Mouse (Mus musculus) splenic B cell, adult 2 months (primary cell): ENCODE results near the gene Fstl4.

ENCODE experiments used
- DNase-seq: peaks from one replicate; pipeline ENCODE4 v3.0.0-alpha.2; 2011; ENCODE audit warnings: low read depth, low spot score
- H3K27me3 ChIP-seq: 2 replicates; pipeline ENCODE4 v1.6.1; 2012; ENCODE audit warnings: mild to moderate bottlenecking, low read length, moderate library complexity, mixed read lengths; ENCODE audit not compliant: control insufficient read depth, poor library complexity, insufficient read depth, severe bottlenecking
- H3K36me3 ChIP-seq: 2 replicates; pipeline ENCODE4 v1.6.1; 2012; ENCODE audit warnings: mild to moderate bottlenecking, low read length, moderate library complexity, mixed read lengths; ENCODE audit not compliant: control insufficient read depth, poor library complexity, insufficient read depth, severe bottlenecking

The Fstl4 gene

DNA sequence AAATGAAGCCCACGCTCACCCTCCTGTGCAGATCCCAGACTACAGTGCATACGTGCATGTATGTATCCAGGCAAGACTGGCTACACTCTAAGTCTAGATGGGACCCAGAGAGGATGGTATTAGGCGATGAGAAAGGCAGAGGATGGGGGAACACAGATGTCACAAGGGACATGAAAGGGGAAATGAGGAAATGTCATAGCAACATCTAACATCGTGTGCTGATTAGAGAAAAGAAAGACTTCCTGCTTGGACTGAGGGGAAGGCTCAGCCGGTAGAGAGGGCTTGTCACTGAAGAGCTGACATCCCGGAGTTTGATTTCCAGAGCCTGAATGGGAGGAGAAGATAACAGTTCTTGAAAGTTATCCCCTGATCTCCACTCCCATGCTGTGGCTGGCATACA lies 150.0 kb downstream of the Fstl4 start:
- no peaks in the 10 kb centered on the region for H3K36me3 ChIP-seq
- no peaks in the 10 kb centered on the region for H3K27me3 ChIP-seq
- DNase-seq, result no peak

DNA sequence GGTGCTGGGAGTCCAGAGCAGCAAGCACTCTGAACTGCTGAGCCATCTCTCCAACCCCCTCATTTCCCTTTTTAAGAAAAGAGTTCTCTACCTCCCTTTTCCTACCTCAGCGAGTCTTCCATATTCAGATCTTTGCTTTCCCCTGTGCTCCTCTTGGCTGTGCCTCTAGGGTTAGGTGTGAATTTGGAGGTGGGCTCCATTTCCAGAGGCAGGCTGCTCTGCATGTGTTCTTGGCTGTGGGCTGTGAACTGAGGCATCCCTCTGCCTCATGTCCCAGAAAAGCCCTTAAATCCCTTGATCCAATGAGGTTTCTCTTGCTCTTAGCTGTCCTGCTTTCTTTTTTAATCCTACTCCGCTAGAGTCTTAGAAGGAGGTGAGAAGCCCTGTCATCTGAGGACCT lies 151.2 kb downstream of the Fstl4 start:
- H3K27me3 ChIP-seq, result no peaks in the 10 kb centered on the region
- DNase-seq, result no peak
- H3K36me3 ChIP-seq, result no peaks in the 10 kb centered on the region

DNA sequence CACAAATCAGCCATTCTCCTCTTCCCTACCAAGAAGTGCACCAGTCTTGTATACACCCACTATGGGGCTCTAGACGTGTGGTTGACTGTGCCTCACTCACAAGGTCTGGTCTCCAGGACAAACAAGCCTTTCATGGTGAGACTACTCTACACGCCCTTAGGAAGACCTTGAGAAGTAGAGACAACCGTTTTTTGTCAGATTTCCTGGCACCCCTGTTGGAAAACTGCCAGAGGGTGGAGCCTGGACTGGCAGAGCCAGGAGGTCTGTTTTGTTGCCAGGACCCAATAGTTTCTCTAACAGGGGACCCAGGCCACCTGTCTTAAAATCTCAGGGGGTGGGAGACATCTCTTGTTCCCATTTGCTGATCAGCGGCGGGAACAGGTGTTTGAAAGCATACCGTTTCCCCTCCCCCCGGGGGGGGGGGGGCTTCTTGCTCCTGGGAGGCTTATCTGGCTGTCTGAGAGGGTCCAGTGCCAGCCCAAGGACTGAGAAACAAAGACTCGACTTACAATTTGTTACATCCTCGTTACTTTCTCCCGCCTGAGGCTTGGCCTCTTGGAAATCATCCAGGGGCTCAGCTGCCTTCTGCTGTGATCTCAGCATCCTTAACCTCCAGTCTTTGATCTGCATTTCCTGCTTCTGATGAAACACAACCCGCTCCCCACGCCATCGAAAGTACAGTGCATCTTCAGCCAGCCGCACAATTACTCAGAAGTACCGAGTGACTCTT lies 155.0 kb downstream of the Fstl4 start:
- no peak for DNase-seq
- no peaks in the 10 kb centered on the region for H3K27me3 ChIP-seq
- H3K36me3 ChIP-seq, result no peaks in the 10 kb centered on the region

DNA sequence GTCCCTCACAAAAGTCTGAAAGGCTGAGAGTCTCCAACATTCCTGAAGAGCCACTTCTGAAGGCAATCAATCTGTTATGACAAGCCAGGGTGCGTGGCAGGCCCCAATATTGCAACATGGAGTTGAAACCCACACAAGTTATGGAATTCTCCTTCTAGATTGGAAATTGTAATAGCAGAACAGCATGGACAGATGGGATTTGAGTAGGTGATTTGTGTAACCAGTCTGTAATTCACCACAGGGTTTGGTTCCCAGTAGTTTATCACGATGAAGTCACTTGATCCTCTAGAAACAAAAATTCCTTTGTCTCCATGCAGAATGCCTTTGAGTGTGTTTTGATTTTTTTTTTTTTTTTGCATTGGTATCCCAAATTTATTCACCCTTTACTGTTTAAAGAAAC lies 159.8 kb downstream of the Fstl4 start:
- DNase-seq, result no peak
- Histone ChIP-seq H3K27me3 (no peaks in the 10 kb centered on the region), H3K36me3 (no peaks in the 10 kb centered on the region)

DNA sequence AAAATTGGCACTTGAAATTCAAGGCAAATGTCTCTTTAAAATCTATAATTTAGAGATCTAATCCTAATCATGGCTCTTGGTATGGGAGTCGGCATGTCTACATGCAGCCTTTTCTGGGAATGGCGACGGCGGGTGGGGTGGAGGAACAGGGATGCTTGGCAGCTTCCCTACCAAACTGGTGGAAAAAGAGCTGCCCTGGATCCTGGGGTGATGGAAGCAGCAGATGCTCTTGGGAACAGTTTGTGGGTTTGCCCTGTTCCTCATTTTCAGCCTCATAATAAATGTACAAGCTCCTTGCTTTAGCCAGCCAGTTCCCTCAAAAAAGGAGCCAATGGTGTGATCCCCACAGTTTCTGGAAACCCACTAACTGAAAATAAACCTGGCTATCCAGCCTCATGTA lies 163.9 kb downstream of the Fstl4 start:
- Histone ChIP-seq H3K27me3 (no peaks in the 10 kb centered on the region), H3K36me3 (no peaks in the 10 kb centered on the region)
- DNase-seq, result no peak

DNA sequence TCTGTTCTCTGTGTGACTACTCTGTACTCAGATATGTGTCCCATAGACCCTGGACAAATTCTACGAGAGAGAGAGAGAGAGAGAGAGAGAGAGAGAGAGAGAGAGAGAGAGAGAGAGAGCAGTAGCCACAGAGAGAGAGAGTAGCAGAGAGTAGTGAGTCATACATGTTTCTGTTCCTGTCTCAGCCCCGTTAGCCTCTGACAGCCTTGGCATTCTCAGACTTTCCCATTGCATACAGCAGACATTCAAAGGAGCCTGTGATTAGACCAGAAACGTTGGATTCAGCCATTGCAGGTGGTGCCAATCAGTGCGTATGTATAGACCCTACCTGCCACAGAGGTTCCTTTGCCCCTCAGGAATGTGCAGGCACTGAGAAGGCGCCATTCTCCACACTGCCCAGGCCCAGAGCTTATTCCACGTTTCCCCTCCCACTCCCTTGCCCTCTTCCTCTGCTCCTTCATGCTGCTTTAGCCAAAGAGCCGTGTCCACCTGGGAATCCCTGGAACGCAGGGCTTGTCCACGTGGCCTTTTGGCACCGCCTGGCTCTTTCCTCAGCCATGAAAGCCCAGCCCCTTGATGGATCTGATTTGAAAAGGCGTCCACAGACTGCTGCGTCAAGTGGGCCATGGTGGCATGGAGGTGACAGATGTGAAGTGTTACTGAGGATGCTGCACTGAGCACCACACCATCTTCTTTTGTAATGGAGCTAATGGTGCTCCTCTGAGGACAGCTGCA lies 175.1 kb downstream of the Fstl4 start:
- H3K27me3 ChIP-seq, result no peaks in the 10 kb centered on the region
- no peaks in the 10 kb centered on the region for H3K36me3 ChIP-seq
- DNase-seq, result no peak

DNA sequence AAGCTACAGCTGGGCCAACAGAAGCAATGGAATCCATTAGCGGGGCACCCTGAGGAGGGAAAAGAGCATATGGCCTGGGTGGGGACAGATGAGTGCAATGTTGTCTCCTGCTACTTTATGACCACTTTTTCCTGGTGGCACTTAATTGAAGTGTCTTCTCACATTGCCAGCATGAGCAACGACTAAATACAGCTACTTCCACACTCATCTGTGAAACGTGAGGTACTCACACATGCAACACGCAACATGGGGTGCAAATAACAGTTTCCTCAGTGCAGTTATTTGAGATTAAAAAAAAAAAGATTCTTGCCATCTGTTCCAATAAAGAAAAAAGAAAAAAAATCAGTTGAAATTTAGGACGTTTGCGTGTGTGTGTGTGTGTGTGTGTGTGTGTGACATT lies 178.5 kb downstream of the Fstl4 start:
- no peak for DNase-seq
- Histone ChIP-seq H3K36me3 (no peaks in the 10 kb centered on the region), H3K27me3 (no peaks in the 10 kb centered on the region)

DNA sequence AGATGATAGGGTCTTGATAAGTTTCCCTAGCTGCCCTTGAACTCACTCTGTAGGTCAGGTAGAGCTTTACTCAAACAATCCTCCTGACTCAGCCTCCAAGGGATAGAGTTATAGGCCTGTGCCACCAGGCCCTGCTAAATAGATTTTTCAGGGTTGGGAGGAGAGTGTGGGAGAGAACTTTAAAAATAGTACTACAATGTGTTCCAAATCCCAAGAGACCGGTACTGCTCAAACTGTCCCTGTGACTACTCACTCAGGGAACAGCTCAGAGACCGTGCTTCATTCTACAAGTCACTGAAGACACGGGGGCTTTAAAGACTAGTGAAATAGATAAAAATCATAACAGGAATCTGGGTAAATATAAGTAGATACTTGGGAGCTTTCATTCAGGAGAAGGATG lies 190.6 kb downstream of the Fstl4 start:
- no peaks in the 10 kb centered on the region for H3K27me3 ChIP-seq
- no peaks in the 10 kb centered on the region for H3K36me3 ChIP-seq
- no peak for DNase-seq

DNA sequence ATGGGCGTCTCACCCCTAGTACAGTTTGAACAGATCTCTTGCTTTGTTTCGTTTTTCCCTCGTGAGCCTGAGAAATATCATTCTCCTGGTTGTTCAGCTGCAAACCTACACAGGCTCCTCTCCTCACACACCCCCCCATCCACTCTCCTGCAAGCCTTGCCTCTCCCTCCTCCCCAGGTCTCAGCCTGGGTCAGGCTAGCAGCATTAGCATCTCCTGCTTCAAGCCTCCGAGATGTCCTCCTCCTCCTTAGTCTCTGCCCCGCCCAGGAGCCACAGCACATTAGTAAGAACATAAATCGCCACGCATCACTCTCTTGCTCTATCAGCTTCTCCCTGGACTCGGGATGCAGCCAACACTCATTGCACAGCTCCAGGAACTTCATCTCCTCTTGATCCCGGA lies 204.4 kb downstream of the Fstl4 start:
- H3K36me3 ChIP-seq, result no peaks in the 10 kb centered on the region
- H3K27me3 ChIP-seq, result no peaks in the 10 kb centered on the region
- no peak for DNase-seq

DNA sequence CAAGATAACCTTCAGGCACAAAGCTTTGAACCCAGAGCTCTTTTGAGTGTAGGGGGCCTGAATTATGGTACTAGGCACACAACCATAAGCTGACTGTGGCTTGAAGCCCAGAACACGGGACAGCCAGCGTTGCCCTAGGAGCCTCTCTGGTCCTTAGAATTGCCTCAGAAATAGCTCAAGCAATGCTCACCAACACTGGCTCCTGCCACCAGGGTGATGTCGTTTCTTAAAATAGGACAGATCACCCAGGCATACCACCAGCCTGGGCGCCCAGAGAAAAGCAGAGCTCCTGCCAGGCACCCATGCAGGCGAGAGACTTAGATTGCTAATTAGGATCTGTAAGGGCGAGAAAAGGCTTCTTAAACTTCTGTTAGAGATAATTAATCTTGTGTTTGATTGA lies 206.0 kb downstream of the Fstl4 start:
- DNase-seq, result no peak
- Histone ChIP-seq H3K27me3 (no peaks in the 10 kb centered on the region), H3K36me3 (no peaks in the 10 kb centered on the region)

DNA sequence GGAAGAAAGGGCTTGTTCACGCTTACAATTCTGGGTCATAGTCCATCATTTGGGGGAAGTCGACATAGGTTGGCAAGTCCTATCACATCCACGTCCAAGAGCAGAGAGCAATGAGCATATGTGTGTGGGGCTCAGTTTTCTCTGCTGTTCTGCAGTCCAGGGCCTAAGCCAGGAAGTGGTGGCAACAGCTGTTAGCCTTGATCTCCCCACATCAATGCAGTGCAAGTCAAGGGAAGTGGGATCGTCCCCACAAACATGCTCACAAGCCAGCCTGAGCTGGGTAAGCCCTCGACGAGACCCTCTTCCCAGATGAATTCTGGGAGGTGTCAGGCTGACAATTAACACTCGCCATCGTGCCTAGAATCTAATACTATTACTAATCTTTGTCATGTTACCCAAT lies 222.6 kb downstream of the Fstl4 start:
- Histone ChIP-seq H3K36me3 (no peaks in the 10 kb centered on the region), H3K27me3 (no peaks in the 10 kb centered on the region)
- DNase-seq, result no peak

DNA sequence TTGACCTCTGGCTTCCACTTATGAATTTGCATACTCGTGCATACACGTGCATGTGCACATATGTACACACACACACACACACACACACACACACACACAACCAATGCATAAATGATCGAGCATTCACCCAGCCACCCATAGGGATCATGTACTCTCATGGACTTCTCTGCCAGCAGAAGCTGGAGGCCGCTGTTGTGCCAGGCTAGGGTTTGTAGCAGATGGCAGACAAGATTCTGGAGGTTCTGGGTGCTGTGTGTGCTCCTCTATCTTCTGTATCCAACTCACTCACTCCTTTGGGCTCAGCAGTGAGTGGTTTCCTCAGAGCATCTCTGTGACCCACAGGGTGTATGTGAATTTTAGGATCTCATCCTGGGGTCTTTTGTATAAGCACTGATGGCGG lies 230.3 kb downstream of the Fstl4 start:
- DNase-seq, result no peak
- H3K27me3 ChIP-seq, result no peaks in the 10 kb centered on the region
- H3K36me3 ChIP-seq, result no peaks in the 10 kb centered on the region

DNA sequence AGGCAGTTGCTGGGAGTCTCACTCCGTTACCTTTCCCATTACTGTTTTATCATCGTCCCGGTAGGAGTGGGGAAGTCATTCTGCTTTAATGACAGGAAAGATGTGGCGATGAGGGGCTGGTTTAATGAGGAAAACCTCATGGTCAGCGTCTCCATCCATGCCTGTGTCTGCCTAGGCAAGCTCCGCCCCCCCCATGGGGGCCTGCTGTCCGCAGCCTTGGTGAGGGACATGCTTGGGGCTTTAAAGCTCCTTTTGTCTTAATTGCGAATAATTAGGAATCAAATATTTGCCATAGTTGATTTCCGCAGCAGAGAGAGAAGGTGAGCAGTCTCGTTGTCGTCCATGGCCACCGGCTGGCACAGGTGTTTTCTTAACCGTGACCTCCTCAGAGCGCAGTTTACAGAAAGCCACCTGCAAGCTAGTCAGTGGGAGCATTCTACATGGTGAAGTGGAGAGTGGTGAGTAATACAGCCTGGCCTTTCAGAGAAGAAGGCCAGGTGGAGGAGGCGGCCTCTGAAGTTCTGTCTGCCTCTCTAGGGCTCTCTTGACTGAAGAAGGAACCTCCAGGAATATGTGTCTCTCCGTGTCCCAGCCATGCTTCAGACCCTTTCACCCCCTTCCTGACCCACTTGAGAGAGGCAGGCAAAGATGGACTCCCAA lies 232.1 kb downstream of the Fstl4 start:
- no peak for DNase-seq
- no peaks in the 10 kb centered on the region for H3K27me3 ChIP-seq
- H3K36me3 ChIP-seq, result no peaks in the 10 kb centered on the region

DNA sequence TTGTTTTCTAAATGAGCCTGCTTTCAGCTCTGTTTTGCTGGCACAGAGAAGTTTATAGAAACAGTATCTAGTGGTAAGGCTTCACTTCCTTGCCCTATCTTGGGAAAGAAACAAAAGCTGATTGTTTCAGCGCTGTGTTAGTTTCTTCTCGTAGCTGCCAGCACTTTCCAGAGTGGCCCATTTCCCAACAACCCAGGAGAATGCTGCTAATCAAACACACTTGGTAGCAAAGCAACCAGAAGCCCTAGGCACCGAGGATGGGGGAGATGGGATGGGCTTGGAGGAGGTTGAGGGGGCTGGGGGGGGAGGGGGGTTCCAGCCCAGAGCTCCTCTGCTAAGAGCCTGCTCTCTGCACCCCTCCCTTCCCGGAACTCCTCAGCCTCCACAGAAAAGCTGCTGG lies 233.0 kb downstream of the Fstl4 start:
- no peak for DNase-seq
- no peaks in the 10 kb centered on the region for H3K36me3 ChIP-seq
- no peaks in the 10 kb centered on the region for H3K27me3 ChIP-seq

DNA sequence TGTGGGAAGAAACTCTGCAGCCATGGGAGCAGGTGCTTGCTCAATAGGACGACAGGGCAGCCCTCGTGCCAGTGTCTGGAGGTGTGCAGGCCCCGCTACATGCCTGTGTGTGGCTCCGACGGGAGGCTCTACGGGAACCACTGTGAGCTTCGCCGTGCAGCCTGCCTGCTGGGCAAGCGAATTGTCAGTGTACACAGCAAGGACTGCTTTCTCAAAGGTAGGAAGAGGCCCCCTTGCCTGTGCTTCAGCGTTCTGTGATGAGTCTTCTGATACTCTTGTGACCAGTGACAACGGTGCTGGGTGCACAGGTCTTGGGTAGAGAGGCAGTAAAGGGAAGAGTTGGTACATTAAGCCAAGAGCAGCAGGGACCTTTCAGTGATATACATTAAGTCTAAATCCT lies 235.8 kb downstream of the Fstl4 start:
- H3K36me3 ChIP-seq, result no peaks in the 10 kb centered on the region
- no peak for DNase-seq
- H3K27me3 ChIP-seq, result no peaks in the 10 kb centered on the region
